Mouse (Mus musculus) neural tube, embryonic 15.5 days (tissue): Measurements from ENCODE around the gene Lrch3. TPM values are rescaled to one million over a fixed set of nuclear protein-coding genes. Genes with fewer than 3 reads are reported as not detected.

Experiments
- ATAC-seq: fragments of 200-750 bp; cut with Nextera tagmentation; 2 replicates; pipeline ENCODE4 v1.8.0; 2017; ENCODE audit warnings: mild to moderate bottlenecking, moderate TSS enrichment, moderate library complexity; ENCODE audit not compliant: low FRiP score
- H3K27ac ChIP-seq: fragments of 300-500 bp; sonication (generic); replicated peaks from 2 replicates; pipeline ENCODE4 v1.5.1; 2015; ENCODE audit warnings: mild to moderate bottlenecking, inconsistent platforms
- H3K27me3 ChIP-seq: fragments of 300-500 bp; sonication (generic); replicated peaks from 2 replicates; pipeline ENCODE4 v1.6.1; 2015; ENCODE audit warnings: inconsistent platforms
- H3K36me3 ChIP-seq: fragments of 300-500 bp; sonication (generic); 2 replicates; pipeline ENCODE4 v1.6.1; 2015; ENCODE audit warnings: inconsistent platforms
- H3K4me1 ChIP-seq: fragments of 300-500 bp; sonication (generic); 2 replicates; pipeline ENCODE4 v1.6.1; 2015; ENCODE audit warnings: inconsistent platforms
- H3K4me2 ChIP-seq: fragments of 300-500 bp; sonication (generic); 2 replicates; pipeline ENCODE4 v1.6.1; 2015; ENCODE audit warnings: inconsistent platforms, mild to moderate bottlenecking, moderate library complexity
- H3K4me3 ChIP-seq: fragments of 300-500 bp; sonication (generic); replicated peaks from 2 replicates; pipeline ENCODE4 v1.5.1; 2015; ENCODE audit warnings: mild to moderate bottlenecking, inconsistent platforms
- H3K9ac ChIP-seq: fragments of 300-500 bp; sonication (generic); replicated peaks from 2 replicates; pipeline ENCODE4 v1.6.1; 2015; ENCODE audit warnings: mild to moderate bottlenecking, inconsistent platforms
- H3K9me3 ChIP-seq: fragments of 300-500 bp; sonication (generic); replicated peaks from 2 replicates; pipeline ENCODE4 v1.6.1; 2016; ENCODE audit warnings: inconsistent platforms
- WGBS: fragments of 180-500 bp; shearing (Covaris S2); methylation state at CpG from one replicate; pipeline ENCODE4 v1.1.7; 2015; ENCODE audit warnings: mixed read lengths; 5-methylcytosine and 5-hydroxymethylcytosine counted together
- polyA plus RNA-seq: library from polyadenylated mRNA; unstranded; fragments of >200 nt; fragmentation: Nextera tagmentation; extraction: Ambion mirVana; gene quantifications from 2 replicates; pipeline ENCODE4 v1.2.1, GENCODE M21; 2015

Lrch3 gene
- polyA plus RNA-seq, 1 experiment from 2014 or later, result 36.2 TPM

GRCm38 (mm10) chr16:32948656-32949055 lies 34.8 kb downstream of the Lrch3 start:
- no peaks in the 10 kb centered on the region; the same call in 1 of the 2 replicates for H3K4me1 ChIP-seq
- H3K9me3 ChIP-seq, result no peaks in the 10 kb centered on the region
- H3K36me3 ChIP-seq, result 0 out of 2 replicates have a peak, but pooled peaks cover 3% of the 10 kb centered on the region
- WGBS, result 84% methylated on average over 5 of the region's 5 CpGs
- no peak for ATAC-seq
- H3K9ac ChIP-seq, result no peak overlapping the region
- no peaks in the 10 kb centered on the region for H3K27me3 ChIP-seq
- H3K4me2 ChIP-seq, result no peak overlapping the region
- no peak overlapping the region for H3K27ac ChIP-seq
- H3K4me3 ChIP-seq, result no peak overlapping the region

GRCm38 (mm10) chr16:32949281-32949680 lies 35.4 kb downstream of the Lrch3 start:
- Histone ChIP-seq H3K4me1 (no peaks in the 10 kb centered on the region; the same call in 1 of the 2 replicates), H3K9me3 (no peaks in the 10 kb centered on the region), H3K4me3 (no peak overlapping the region), H3K27me3 (no peaks in the 10 kb centered on the region), H3K9ac (no peak overlapping the region), H3K4me2 (no peak overlapping the region), H3K27ac (no peak overlapping the region), H3K36me3 (0 out of 2 replicates have a peak, but pooled peaks cover 3% of the 10 kb centered on the region)
- ATAC-seq, result no peak

- Histone ChIP-seq H3K4me1 (no peaks in the 10 kb centered on the region; the same call in 1 of the 2 replicates), H3K27ac (no peak overlapping the region), H3K27me3 (no peaks in the 10 kb centered on the region), H3K9me3 (no peaks in the 10 kb centered on the region), H3K9ac (no peak overlapping the region), H3K4me3 (no peak overlapping the region), H3K36me3 (0 out of 2 replicates have a peak, but pooled peaks cover 6% of the 10 kb centered on the region), H3K4me2 (no peak overlapping the region)
- 86% methylated on average over 2 of the region's 2 CpGs for WGBS
- no peak for ATAC-seq
These were observed 37.2 kb downstream of the Lrch3 start for GRCm38 (mm10) chr16:32951074-32951473.

GRCm38 (mm10) chr16:32953806-32954205 lies 39.9 kb downstream of the Lrch3 start:
- H3K9ac ChIP-seq, result no peak overlapping the region

GRCm38 (mm10) chr16:32954304-32954703 lies 40.4 kb downstream of the Lrch3 start:
- Histone ChIP-seq H3K9me3 (no peaks in the 10 kb centered on the region), H3K27me3 (no peaks in the 10 kb centered on the region), H3K4me2 (no peak overlapping the region), H3K4me3 (no peak overlapping the region), H3K4me1 (no peaks in the 10 kb centered on the region), H3K9ac (no peak overlapping the region), H3K27ac (no peak overlapping the region), H3K36me3 (peaks cover 9% of the 10 kb centered on the region; the same call in 1 of the 2 replicates)
- no peak; the same call in 1 of the 2 replicates for ATAC-seq
- 33% methylated on average over 5 of the region's 6 CpGs for WGBS

More at GRCm38 (mm10) chr16:32953806-32954205, 39.9 kb downstream of the Lrch3 start:
- Histone ChIP-seq H3K4me3 (no peak overlapping the region), H3K4me2 (no peak overlapping the region), H3K4me1 (no peaks in the 10 kb centered on the region), H3K27ac (no peak overlapping the region), H3K36me3 (0 out of 2 replicates have a peak, but pooled peaks cover 6% of the 10 kb centered on the region), H3K9me3 (no peaks in the 10 kb centered on the region), H3K27me3 (no peaks in the 10 kb centered on the region)
- WGBS, result 82% methylated on average over 5 of the region's 5 CpGs
- no peak for ATAC-seq

- WGBS, result 74% methylated on average over 5 of the region's 5 CpGs
- ATAC-seq, result no peak
- no peak overlapping the region for H3K4me2 ChIP-seq
These were observed 43.0 kb downstream of the Lrch3 start for GRCm38 (mm10) chr16:32956889-32957288.

GRCm38 (mm10) chr16:32972535-32972934 lies 58.6 kb downstream of the Lrch3 start:
- Histone ChIP-seq H3K4me2 (no peak overlapping the region), H3K9ac (no peak overlapping the region), H3K27me3 (no peaks in the 10 kb centered on the region), H3K4me1 (no peaks in the 10 kb centered on the region), H3K9me3 (no peaks in the 10 kb centered on the region), H3K27ac (no peak overlapping the region), H3K36me3 (peaks cover 23% of the 10 kb centered on the region), H3K4me3 (no peak overlapping the region)
- no peak for ATAC-seq
- 80% methylated on average over 5 of the region's 5 CpGs for WGBS

More at GRCm38 (mm10) chr16:32956889-32957288, 43.0 kb downstream of the Lrch3 start:
- Histone ChIP-seq H3K36me3 (peaks cover 26% of the 10 kb centered on the region), H3K9ac (no peak overlapping the region), H3K9me3 (no peaks in the 10 kb centered on the region), H3K27me3 (no peaks in the 10 kb centered on the region), H3K4me3 (no peak overlapping the region), H3K27ac (no peak overlapping the region), H3K4me1 (no peaks in the 10 kb centered on the region)

- no peak for ATAC-seq
- peaks cover 23% of the 10 kb centered on the region for H3K36me3 ChIP-seq
- no peaks in the 10 kb centered on the region for H3K4me1 ChIP-seq
- H3K9me3 ChIP-seq, result no peaks in the 10 kb centered on the region
- H3K9ac ChIP-seq, result no peak overlapping the region
- H3K27ac ChIP-seq, result no peak overlapping the region
- H3K27me3 ChIP-seq, result no peaks in the 10 kb centered on the region
- H3K4me3 ChIP-seq, result no peak overlapping the region
- 86% methylated on average over 2 of the region's 2 CpGs for WGBS
- H3K4me2 ChIP-seq, result no peak overlapping the region
These were observed 59.1 kb downstream of the Lrch3 start for GRCm38 (mm10) chr16:32973047-32973446.

GRCm38 (mm10) chr16:32980227-32980626 lies 66.3 kb downstream of the Lrch3 start:
- 83% methylated on average over 1 of the region's 1 CpGs for WGBS
- Histone ChIP-seq H3K9me3 (no peaks in the 10 kb centered on the region), H3K27me3 (no peaks in the 10 kb centered on the region), H3K9ac (no peak overlapping the region), H3K4me2 (no peak overlapping the region), H3K36me3 (peaks cover 36% of the 10 kb centered on the region), H3K4me1 (no peaks in the 10 kb centered on the region), H3K27ac (no peak overlapping the region), H3K4me3 (no peak overlapping the region)
- no peak for ATAC-seq

- no peak overlapping the region for H3K4me2 ChIP-seq
- no peaks in the 10 kb centered on the region for H3K4me1 ChIP-seq
- no peaks in the 10 kb centered on the region for H3K9me3 ChIP-seq
- no peak overlapping the region for H3K4me3 ChIP-seq
- ATAC-seq, result no peak
- H3K27me3 ChIP-seq, result no peaks in the 10 kb centered on the region
- H3K36me3 ChIP-seq, result peaks cover 40% of the 10 kb centered on the region
- no peak overlapping the region for H3K27ac ChIP-seq
- 96% methylated on average over 4 of the region's 4 CpGs for WGBS
- H3K9ac ChIP-seq, result no peak overlapping the region
These were observed 67.5 kb downstream of the Lrch3 start for GRCm38 (mm10) chr16:32981405-32981804.

GRCm38 (mm10) chr16:32984631-32985030 lies 70.7 kb downstream of the Lrch3 start:
- H3K36me3 ChIP-seq, result peaks cover 51% of the 10 kb centered on the region

GRCm38 (mm10) chr16:32992158-32992557 lies 78.3 kb downstream of the Lrch3 start:
- ATAC-seq, result no peak
- H3K4me1 ChIP-seq, result no peaks in the 10 kb centered on the region
- peaks cover 59% of the 10 kb centered on the region for H3K36me3 ChIP-seq
- H3K9me3 ChIP-seq, result no peaks in the 10 kb centered on the region
- no peaks in the 10 kb centered on the region for H3K27me3 ChIP-seq
- H3K27ac ChIP-seq, result no peak overlapping the region
- WGBS, result 88% methylated on average over 5 of the region's 5 CpGs
- no peak overlapping the region for H3K4me3 ChIP-seq
- no peak overlapping the region for H3K4me2 ChIP-seq
- no peak overlapping the region for H3K9ac ChIP-seq

More at GRCm38 (mm10) chr16:32984631-32985030, 70.7 kb downstream of the Lrch3 start:
- no peak overlapping the region for H3K9ac ChIP-seq
- H3K27me3 ChIP-seq, result no peaks in the 10 kb centered on the region
- 96% methylated on average over 2 of the region's 2 CpGs for WGBS
- H3K27ac ChIP-seq, result no peak overlapping the region
- no peak overlapping the region for H3K4me3 ChIP-seq
- no peaks in the 10 kb centered on the region for H3K4me1 ChIP-seq
- no peaks in the 10 kb centered on the region for H3K9me3 ChIP-seq
- no peak for ATAC-seq
- H3K4me2 ChIP-seq, result no peak overlapping the region
